Mouse (Mus musculus): ENCODE measurements around the gene Anks1b.

Gene Anks1b

GRCm38 (mm10) chr10:90683813-90684212, 810.5 kb downstream of the Anks1b start:
- no peak for DNase-seq

GRCm38 (mm10) chr10:90685367-90685766, 812.1 kb downstream of the Anks1b start:
- no peak for DNase-seq

- DNase-seq = no peak
Observed at GRCm38 (mm10) chr10:90688153-90688552, 814.8 kb downstream of the Anks1b start.

- peak; percentile 43 for DNase-seq
Observed at GRCm38 (mm10) chr10:90688696-90689252, 815.5 kb downstream of the Anks1b start.

GRCm38 (mm10) chr10:90689854-90690513, 816.7 kb downstream of the Anks1b start:
- peak; percentile 71 for DNase-seq

- peak; percentile 84 for DNase-seq
Observed at GRCm38 (mm10) chr10:90696687-90697086, 823.4 kb downstream of the Anks1b start.

GRCm38 (mm10) chr10:90697413-90697812, 824.1 kb downstream of the Anks1b start:
- no peak for DNase-seq

GRCm38 (mm10) chr10:90699211-90699610, 825.9 kb downstream of the Anks1b start:
- no peak for DNase-seq

- peak; percentile 84 for DNase-seq
Observed at GRCm38 (mm10) chr10:90704602-90705001, 831.3 kb downstream of the Anks1b start.

GRCm38 (mm10) chr10:90708822-90709601, 835.7 kb downstream of the Anks1b start:
- no peak for DNase-seq

- no peak for DNase-seq
Observed at GRCm38 (mm10) chr10:90709602-90709931, 836.3 kb downstream of the Anks1b start.

- DNase-seq = no peak
Observed at GRCm38 (mm10) chr10:90717961-90718360, 844.7 kb downstream of the Anks1b start.

GRCm38 (mm10) chr10:90718684-90719083, 845.4 kb downstream of the Anks1b start:
- DNase-seq = no peak

GRCm38 (mm10) chr10:90719996-90720395, 846.7 kb downstream of the Anks1b start:
- DNase-seq = no peak

- DNase-seq = peak; percentile 80
Observed at GRCm38 (mm10) chr10:90723071-90723494, 849.8 kb downstream of the Anks1b start.

GRCm38 (mm10) chr10:90723941-90724341, 850.6 kb downstream of the Anks1b start:
- DNase-seq = peak; percentile 80

- DNase-seq = no peak
Observed at GRCm38 (mm10) chr10:90724931-90725330, 851.6 kb downstream of the Anks1b start.

- peak; percentile 85 for DNase-seq
Observed at GRCm38 (mm10) chr10:90728401-90729358, 855.4 kb downstream of the Anks1b start.

- DNase-seq = no peak
Observed at GRCm38 (mm10) chr10:90729527-90729926, 856.2 kb downstream of the Anks1b start.

- no peak for DNase-seq
Observed at GRCm38 (mm10) chr10:90732823-90733222, 859.5 kb downstream of the Anks1b start.

GRCm38 (mm10) chr10:90733632-90734031, 860.3 kb downstream of the Anks1b start:
- no peak for DNase-seq

GRCm38 (mm10) chr10:90738475-90738874, 865.2 kb downstream of the Anks1b start:
- DNase-seq = no peak

GRCm38 (mm10) chr10:90740956-90741355, 867.6 kb downstream of the Anks1b start:
- no peak for DNase-seq
